ENCODE assay signal across 8 mouse cellular contexts in genomic region chr17:84189127-84189854, GRCm38 (mm10). TPM values are rescaled to one million over a fixed set of nuclear protein-coding genes. Genes with fewer than 3 reads are reported as not detected.
DNase-seq lines count a peak whose midpoint lies in the region; ATAC-seq and TF ChIP-seq lines count a peak whose summit lies in the region.

No protein-coding gene starts in this region.

- H3K36me3 ChIP-seq in MEL (ENCODE audit: control insufficient read depth in 1 of 2, insufficient read depth in 2 of 2, low read length in 2 of 2) = peaks cover 8 to 13% of the 10 kb centered on the region in 2 experiments
- H3K36me3 ChIP-seq in forebrain, postnatal 0 days (ENCODE audit: insufficient read depth) = peaks cover 3% of the 10 kb centered on the region; the same call in 1 of the 2 replicates
- H3K36me3 ChIP-seq in kidney, embryonic 14.5 days (ENCODE audit: control insufficient read depth, insufficient read depth, low read length) = peaks cover 37% of the 10 kb centered on the region
- no peaks in the 10 kb centered on the region; the same call in none of the 2 replicates for H3K36me3 ChIP-seq in midbrain, postnatal 0 days (ENCODE audit: insufficient read depth, low read length)

- H3K4me2 ChIP-seq in forebrain, postnatal 0 days (ENCODE audit: low read depth) = no peak overlapping the region
- H3K4me2 ChIP-seq in kidney, embryonic 14.5 days (replicated peaks; ENCODE audit: low read depth, low read length) = peak overlapping the region; percentile 58
- H3K4me2 ChIP-seq in midbrain, postnatal 0 days (ENCODE audit: low read depth, low read length, poor library complexity, severe bottlenecking) = no peak overlapping the region

- no peaks in the 10 kb centered on the region for H3K27me3 ChIP-seq in MEL (ENCODE audit: control insufficient read depth in 1 of 2, insufficient read depth in 2 of 2, low read length in 2 of 2)
- H3K27me3 ChIP-seq in forebrain, postnatal 0 days (ENCODE audit: insufficient read depth, low read length) = no peaks in the 10 kb centered on the region
- H3K27me3 ChIP-seq in kidney, embryonic 14.5 days (ENCODE audit: control insufficient read depth, insufficient read depth, low read length) = no peaks in the 10 kb centered on the region
- H3K27me3 ChIP-seq in midbrain, postnatal 0 days (ENCODE audit: insufficient read depth, low read length) = peaks cover 6% of the 10 kb centered on the region; the same call in 1 of the 2 replicates

- no peak for TF ChIP-seq POLR2A in MEL (IDR thresholded peaks at IDR 0.05; ENCODE audit: control insufficient read depth in 1 of 2, insufficient read depth in 1 of 2, low read depth in 1 of 2, low read length in 2 of 2, poor library complexity in 1 of 2)

- peak overlapping the region; percentile 93 for H3K9ac ChIP-seq in MEL (ENCODE audit: control insufficient read depth, low read depth, low read length, poor library complexity, severe bottlenecking)
- H3K9ac ChIP-seq in forebrain, postnatal 0 days = no peak overlapping the region
- H3K9ac ChIP-seq in kidney, embryonic 14.5 days (ENCODE audit: low read depth, low read length) = peak overlapping the region; percentile 64
- H3K9ac ChIP-seq in midbrain, postnatal 0 days (replicated peaks; ENCODE audit: low read length, poor library complexity, severe bottlenecking) = no peak overlapping the region

- TF ChIP-seq EP300 in MEL (IDR thresholded peaks at IDR 0.05; ENCODE audit: low read depth in 1 of 2, low read length in 2 of 2) = no peak

- TF ChIP-seq CTCF in layer of hippocampus, adult 2 months (conservative IDR thresholded peaks at IDR 0.05) = no peak
- TF ChIP-seq CTCF in MEL (IDR thresholded peaks at IDR 0.05 in 2 of 3, conservative IDR thresholded peaks at IDR 0.05 in 1 of 3; ENCODE audit: control insufficient read depth in 1 of 3, insufficient read depth in 1 of 3, low read depth in 2 of 3, low read length in 3 of 3, poor library complexity in 1 of 3, severe bottlenecking in 1 of 3) = no peak
- TF ChIP-seq CTCF in forebrain, postnatal 0 days (IDR thresholded peaks at IDR 0.05; ENCODE audit: low read depth) = 0 out of 2 replicates have a peak, but pooled peaks have one; percentile 1
- no peak for TF ChIP-seq CTCF in midbrain, postnatal 0 days (IDR thresholded peaks at IDR 0.05)

- H3K79me2 ChIP-seq in MEL (ENCODE audit: control insufficient read depth, insufficient read depth, low read length, poor library complexity) = peaks cover 46% of the 10 kb centered on the region

- peak overlapping the region; percentile 94 for H3K27ac ChIP-seq in layer of hippocampus, adult 2 months
- peak overlapping the region; percentile 97 for H3K27ac ChIP-seq in MEL (ENCODE audit: control insufficient read depth, low read depth, low read length)
- peak overlapping the region; percentile 78 for H3K27ac ChIP-seq in forebrain, postnatal 0 days (ENCODE audit: low read depth, low read length)
- peak overlapping the region; percentile 98 for H3K27ac ChIP-seq in kidney, embryonic 14.5 days (ENCODE audit: low read depth, low read length)
- peak overlapping the region; percentile 59; the same call in 1 of the 2 replicates for H3K27ac ChIP-seq in midbrain, postnatal 0 days (ENCODE audit: low read depth, low read length)

- H3K4me3 ChIP-seq in layer of hippocampus, adult 2 months = no peak overlapping the region
- H3K4me3 ChIP-seq in MEL (ENCODE audit: control insufficient read depth in 1 of 2, insufficient read depth in 1 of 2, low read depth in 2 of 2, low read length in 2 of 2) = peak overlapping the region; percentile 47 to 75
- H3K4me3 ChIP-seq in forebrain, postnatal 0 days (ENCODE audit: low read depth, low read length) = no peak overlapping the region
- no peak overlapping the region; the same call in 1 of the 2 replicates for H3K4me3 ChIP-seq in kidney, embryonic 14.5 days (ENCODE audit: low read length)
- no peak overlapping the region for H3K4me3 ChIP-seq in midbrain, postnatal 0 days (ENCODE audit: low read depth, low read length)

- WGBS in forebrain, postnatal 0 days = 65% methylated on average over 5 of the region's 5 CpGs
- 72% methylated on average over 5 of the region's 5 CpGs for WGBS in kidney, embryonic 14.5 days
- 79% methylated on average over 5 of the region's 5 CpGs for WGBS in midbrain, postnatal 0 days

- intact Hi-C loops in left cerebral cortex, postnatal 25 days (cut with DNase I) = loop anchor here (2.0 to 5.0 kb wide), 3 partner anchors 76 to 216 kb away; no protein-coding TSS in a partner anchor

- no peaks in the 10 kb centered on the region for H3K9me3 ChIP-seq in MEL (replicated peaks; ENCODE audit: insufficient read depth, low read length)
- no peaks in the 10 kb centered on the region for H3K9me3 ChIP-seq in forebrain, postnatal 0 days (ENCODE audit: low read length)
- no peaks in the 10 kb centered on the region for H3K9me3 ChIP-seq in kidney, embryonic 14.5 days (ENCODE audit: control insufficient read depth, low read length)
- no peaks in the 10 kb centered on the region for H3K9me3 ChIP-seq in midbrain, postnatal 0 days (ENCODE audit: low read length)

- DNase-seq in layer of hippocampus, adult 2 months (ENCODE audit: low spot score in 2 of 2) = no peak
- DNase-seq in layer of hippocampus, postnatal 10 days (ENCODE audit: low spot score in 2 of 2) = no peak
- DNase-seq in MEL (ENCODE audit: low read depth, low spot score) = peak; percentile 54
- no peak for DNase-seq in forebrain, postnatal 0 days
- DNase-seq in midbrain, postnatal 0 days (ENCODE audit: low spot score) = no peak
- no peak for DNase-seq in left cerebral cortex, postnatal 25 days (ENCODE audit: low spot score in 2 of 2)
- no peak for DNase-seq in urinary bladder, postnatal 10 days (ENCODE audit: low spot score)

- H3K4me1 ChIP-seq in MEL (ENCODE audit: control insufficient read depth in 1 of 2, insufficient read depth in 2 of 2, low read length in 2 of 2) = peaks cover 10 to 23% of the 10 kb centered on the region in 2 experiments
- H3K4me1 ChIP-seq in forebrain, postnatal 0 days (ENCODE audit: insufficient read depth) = no peaks in the 10 kb centered on the region
- H3K4me1 ChIP-seq in kidney, embryonic 14.5 days (ENCODE audit: control insufficient read depth, insufficient read depth, low read length) = peaks cover 19% of the 10 kb centered on the region
- H3K4me1 ChIP-seq in midbrain, postnatal 0 days (ENCODE audit: insufficient read depth, low read length) = no peaks in the 10 kb centered on the region

- no peak for ATAC-seq in forebrain, postnatal 0 days
- no peak for ATAC-seq in kidney, embryonic 14.5 days (ENCODE audit: low FRiP score, low TSS enrichment)
- ATAC-seq in midbrain, postnatal 0 days (ENCODE audit: low FRiP score) = no peak

- TF ChIP-seq RAD21 in MEL (IDR thresholded peaks at IDR 0.05; ENCODE audit: low read depth, low read length) = no peak

TF ChIP-seq in MEL, 35 proteins besides CTCF, POLR2A, EP300 and RAD21:
- no peak for TF ChIP-seq RCOR1 (IDR thresholded peaks at IDR 0.05; ENCODE audit: low read depth, low read length)
- TF ChIP-seq MAX (IDR thresholded peaks at IDR 0.05; ENCODE audit: low read length) = no peak
- TF ChIP-seq UBTF (IDR thresholded peaks at IDR 0.05; ENCODE audit: borderline replicate concordance, insufficient read depth, low read depth, low read length) = no peak
- TF ChIP-seq HCFC1 (IDR thresholded peaks at IDR 0.05; ENCODE audit: low read depth, low read length) = no peak
- no peak for TF ChIP-seq CHD1 (IDR thresholded peaks at IDR 0.05; ENCODE audit: low read depth, low read length)
- TF ChIP-seq USF1 (IDR thresholded peaks at IDR 0.05; ENCODE audit: low read depth, low read length) = no peak
- TF ChIP-seq BHLHE40 (IDR thresholded peaks at IDR 0.05; ENCODE audit: borderline replicate concordance, low read depth, low read length) = no peak
- TF ChIP-seq POLR2AphosphoS5 (IDR thresholded peaks at IDR 0.05; ENCODE audit: borderline replicate concordance, low read depth, low read length) = no peak
- no peak for TF ChIP-seq GABPA (IDR thresholded peaks at IDR 0.05; ENCODE audit: low read depth, low read length)
- TF ChIP-seq ZMIZ1 (IDR thresholded peaks at IDR 0.05; ENCODE audit: low read depth, low read length) = no peak
- TF ChIP-seq POLR2AphosphoS2 (IDR thresholded peaks at IDR 0.05; ENCODE audit: low read length) = no peak
- no peak for TF ChIP-seq TBP (IDR thresholded peaks at IDR 0.05; ENCODE audit: low read depth, low read length)
- TF ChIP-seq GATA1 (IDR thresholded peaks at IDR 0.05; ENCODE audit: low read depth, low read length) = no peak
- no peak for TF ChIP-seq NRF1 (IDR thresholded peaks at IDR 0.05; ENCODE audit: insufficient read depth, low read depth, low read length, poor library complexity, severe bottlenecking)
- no peak for TF ChIP-seq ELF1 (IDR thresholded peaks at IDR 0.05; ENCODE audit: low read depth, low read length)
- no peak for TF ChIP-seq MYB (IDR thresholded peaks at IDR 0.05; ENCODE audit: low read depth, low read length)
- no peak for TF ChIP-seq USF2 (IDR thresholded peaks at IDR 0.05; ENCODE audit: borderline replicate concordance in 1 of 2, insufficient read depth in 1 of 2, low read depth in 1 of 2, low read length in 2 of 2)

RNA-seq across cellular contexts. Expression of gene Zfp36l2, which starts 1.5 kb away (rescaled TPM):
- 10 to 100 TPM; 24.7 to 26.1 TPM for total RNA-seq in layer of hippocampus, adult 2 months (2021)
- total RNA-seq in layer of hippocampus, postnatal 10 days (2021) = 10 to 100 TPM; 24.4 to 25.4 TPM
- total RNA-seq in MEL (2012; rRNA removed) = 93.6 and 98.4 TPM in 2 replicates
- polyA plus RNA-seq in MEL (2012; ENCODE audit: insufficient read depth in 1 of 2, insufficient read length in 2 of 2, low read depth in 1 of 2, low replicate concordance in 2 of 2, missing spikeins in 1 of 2) = 100 to 1,000 TPM in 1 of 2 experiments, 10 to 100 TPM in 1; 68.5 to 174 TPM
- 7.5 and 9.6 TPM in 2 replicates for total RNA-seq in forebrain, postnatal 0 days (2014; rRNA removed)
- polyA plus RNA-seq in forebrain, postnatal 0 days (2015; fragmentation: Nextera tagmentation; extraction: Ambion mirVana) = 3.8 and 5.1 TPM in 2 replicates
- polyA plus RNA-seq in kidney, embryonic 14.5 days (2014; fragmentation: Nextera tagmentation; extraction: Ambion mirVana) = 22.5 and 24.3 TPM in 2 replicates
- 12.9 and 17.7 TPM in 2 replicates for total RNA-seq in midbrain, postnatal 0 days (2014; rRNA removed)
- 5.1 and 5.9 TPM in 2 replicates for polyA plus RNA-seq in midbrain, postnatal 0 days (2015; fragmentation: Nextera tagmentation; extraction: Ambion mirVana)
- 10 to 100 TPM; 22.3 to 23.4 TPM for total RNA-seq in left cerebral cortex, postnatal 25 days (2021)

Comparison
In these comparisons a context has a peak if more than half of its experiments do, and no peak if none do; other contexts are left out.
1. H3K4me3 ChIP-seq: peak in MEL (2 of 2); none in layer of hippocampus, adult 2 months (single experiment), forebrain, postnatal 0 days (single experiment), kidney, embryonic 14.5 days (single experiment) and midbrain, postnatal 0 days (single experiment).
2. H3K9ac ChIP-seq: peak in MEL (single experiment) and kidney, embryonic 14.5 days (single experiment); none in forebrain, postnatal 0 days (single experiment) and midbrain, postnatal 0 days (single experiment).
3. Peak in every context shown above with its lines, with median percentiles within 50 percentile points of each other: H3K27ac ChIP-seq.